Mouse (Mus musculus) embryo, embryonic 10 days (tissue): ENCODE data around the gene Ss18l2.

ENCODE experiments used
- DNase-seq: peaks from one replicate; pipeline ENCODE4 v3.0.0-alpha.2; 2015; ENCODE audit warnings: low spot score

Ss18l2 gene

GRCm38 (mm10) chr9:121704261-121704645 lies 5.9 kb upstream of the Ss18l2 start:
- no peak for DNase-seq

GRCm38 (mm10) chr9:121704646-121705625 lies 5.2 kb upstream of the Ss18l2 start, which contains the start of gene Sec22c:
Gene Sec22c (minus strand): TSS chr9:121705490.
- DNase-seq: peak; percentile 96

- no peak for DNase-seq
Observed at GRCm38 (mm10) chr9:121706029-121706675, 4.0 kb upstream of the Ss18l2 start.

- no peak for DNase-seq
Observed at GRCm38 (mm10) chr9:121707801-121708200, 2.3 kb upstream of the Ss18l2 start.

- DNase-seq: no peak
Observed at GRCm38 (mm10) chr9:121708506-121709486, 1.3 kb upstream of the Ss18l2 start.

GRCm38 (mm10) chr9:121710584-121710975 lies 451 bp downstream of the Ss18l2 start:
- peak; percentile 31 for DNase-seq

GRCm38 (mm10) chr9:121717048-121717447 lies 6.9 kb downstream of the Ss18l2 start:
- no peak for DNase-seq

GRCm38 (mm10) chr9:121718070-121718705 lies 8.1 kb downstream of the Ss18l2 start:
- peak; percentile 16 for DNase-seq

GRCm38 (mm10) chr9:121718792-121719318 lies 8.7 kb downstream of the Ss18l2 start, which contains the start of gene Nktr:
Gene Nktr (plus strand): TSS chr9:121719169.
- peak; percentile 99 for DNase-seq

GRCm38 (mm10) chr9:121719347-121720331 lies 9.5 kb downstream of the Ss18l2 start:
- peak; percentile 58 for DNase-seq

GRCm38 (mm10) chr9:121740490-121740889 lies 30.4 kb downstream of the Ss18l2 start:
- DNase-seq: no peak

- no peak for DNase-seq
Observed at GRCm38 (mm10) chr9:121741168-121741567, 31.0 kb downstream of the Ss18l2 start.

- no peak for DNase-seq
Observed at GRCm38 (mm10) chr9:121744051-121744450, 33.9 kb downstream of the Ss18l2 start.

- no peak for DNase-seq
Observed at GRCm38 (mm10) chr9:121752774-121753173, 42.6 kb downstream of the Ss18l2 start.

- DNase-seq: no peak
Observed at GRCm38 (mm10) chr9:121754624-121755023, 44.5 kb downstream of the Ss18l2 start.

GRCm38 (mm10) chr9:121756785-121757184 lies 46.7 kb downstream of the Ss18l2 start:
- DNase-seq: no peak

GRCm38 (mm10) chr9:121757432-121757831 lies 47.3 kb downstream of the Ss18l2 start:
- DNase-seq: no peak

GRCm38 (mm10) chr9:121757835-121758814 lies 48.0 kb downstream of the Ss18l2 start:
- peak; percentile 43 for DNase-seq
